Mouse (Mus musculus): ENCODE data around the gene Khnyn.

GRCm38 (mm10) chr14:55877469-55878315 is 7.1 kb upstream of the Khnyn start:
- TF ChIP-seq CTCF (IDR thresholded peaks at IDR 0.05) (no peak), EP300 (IDR thresholded peaks at IDR 0.05) (no peak)

Data from lung, postnatal 0 days (tissue).